Comparison of ENCODE assay signal across 8 mouse cellular contexts in the genomic region with DNA sequence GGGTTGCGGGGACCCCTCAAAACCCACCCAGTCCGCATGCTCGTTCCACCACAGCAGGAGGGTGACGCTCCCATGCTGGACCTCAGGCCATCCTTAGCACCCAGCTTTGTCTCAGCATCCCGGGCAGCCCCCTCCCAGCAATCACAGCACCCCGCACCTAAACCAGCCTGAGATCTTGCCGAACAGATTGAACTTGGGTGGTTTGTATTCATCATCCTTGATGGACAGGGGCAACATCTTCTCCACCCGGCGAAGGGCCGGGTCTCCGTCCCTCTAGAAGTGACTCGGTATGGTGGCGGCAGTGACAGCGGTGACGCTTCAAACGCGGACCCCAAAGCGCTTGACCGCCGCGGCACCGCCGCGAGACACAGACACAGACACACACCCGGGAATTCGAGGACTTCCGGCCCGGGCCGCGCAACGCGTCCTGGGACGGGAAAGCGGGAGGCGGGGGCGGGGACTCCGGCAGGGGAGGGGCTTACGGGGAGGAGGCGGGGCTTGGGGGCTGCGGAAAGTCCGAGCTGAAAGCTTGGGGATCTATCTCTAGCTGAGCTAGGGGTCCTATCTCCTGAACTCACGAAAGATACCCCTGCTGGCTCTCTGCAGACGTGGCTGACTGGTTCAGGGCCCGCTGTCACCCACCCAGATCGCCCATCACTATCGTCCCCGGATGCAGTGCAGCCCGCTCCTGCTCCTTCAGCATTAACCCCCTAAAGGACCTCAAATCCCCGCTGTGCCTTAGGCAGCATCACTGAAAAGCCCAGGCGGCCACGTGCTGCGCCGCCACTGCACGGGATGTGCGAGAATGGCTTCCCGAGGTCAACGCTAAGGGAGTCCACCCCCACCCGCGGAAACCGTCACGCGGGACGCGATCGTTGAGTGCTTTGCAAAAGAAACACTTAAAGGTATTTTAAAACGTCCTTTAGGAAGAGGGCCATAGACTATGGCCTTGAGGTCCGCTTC. TPM values are rescaled to one million over a fixed set of nuclear protein-coding genes. Genes with fewer than 3 reads are reported as not detected.
A peak's percentile ranks its signal among the peaks of the same experiment; 100 is the strongest.
DNase-seq lines count a peak whose midpoint lies in the region; ATAC-seq and TF ChIP-seq lines count a peak whose summit lies in the region.

Gene Slc30a7 (minus strand): TSS at position 429 of the 963 bp plus-strand sequence.
Gene Extl2 (plus strand): TSS at position 485 of the 963 bp plus-strand sequence.

- peak; percentile 60 for ATAC-seq in common myeloid progenitor, adult 5-6 weeks (replicated peaks; ENCODE audit: low read depth, poor library complexity, severe bottlenecking)
- ATAC-seq in hindbrain, postnatal 0 days: peak; percentile 93

- H3K36me3 ChIP-seq in hindbrain, postnatal 0 days (ENCODE audit: insufficient read depth, low read length): no peaks in the 10 kb centered on the region
- H3K36me3 ChIP-seq in megakaryocyte, embryonic 14.5 days (replicated peaks; ENCODE audit: low read length): peaks cover 40% of the 10 kb centered on the region

- H3K4me3 ChIP-seq in gastrocnemius, adult 2 months: peak within 1 kb of the TSS; percentile 99
- peak within 1 kb of the TSS; percentile 89 for H3K4me3 ChIP-seq in hindbrain, postnatal 0 days (ENCODE audit: low read length)
- H3K4me3 ChIP-seq in megakaryocyte, embryonic 14.5 days (replicated peaks): peak within 1 kb of the TSS; percentile 94

- peak within 1 kb of the TSS; percentile 93 for H3K27ac ChIP-seq in gastrocnemius, adult 2 months
- peak within 1 kb of the TSS; percentile 90 for H3K27ac ChIP-seq in hindbrain, postnatal 0 days

- H3K4me2 ChIP-seq in hindbrain, postnatal 0 days (ENCODE audit: low read depth, low read length): peak within 1 kb of the TSS; percentile 95

- DNase-seq in adipocyte (ENCODE audit: low spot score): peak; percentile 89
- peak; percentile 92 for DNase-seq in gastrocnemius, adult 2 months
- peak; percentile 94 for DNase-seq in hindbrain, postnatal 0 days (ENCODE audit: low spot score)
- peak; percentile 68 to 79 for DNase-seq in left cerebral cortex, adult 9 months (ENCODE audit: low spot score in 2 of 2)
- DNase-seq in right cerebral cortex, adult 2 months (ENCODE audit: low spot score in 2 of 2): peak; percentile 75 to 84
- peak; percentile 52 for DNase-seq in urinary bladder, postnatal 10 days (ENCODE audit: low spot score)

- peaks cover 13% of the 10 kb centered on the region; the same call in 1 of the 2 replicates for H3K4me1 ChIP-seq in hindbrain, postnatal 0 days (ENCODE audit: insufficient read depth, low read length)
- peaks cover 55% of the 10 kb centered on the region for H3K4me1 ChIP-seq in megakaryocyte, embryonic 14.5 days

- WGBS in hindbrain, postnatal 0 days: under 1% methylated on average over 63 of the region's 67 CpGs

- H3K9ac ChIP-seq in hindbrain, postnatal 0 days (replicated peaks; ENCODE audit: low read length): peak within 1 kb of the TSS; percentile 87

- no peak for TF ChIP-seq CTCF in gastrocnemius, adult 2 months (IDR thresholded peaks at IDR 0.05)
- TF ChIP-seq CTCF in hindbrain, postnatal 0 days (IDR thresholded peaks at IDR 0.05; ENCODE audit: low read depth): no peak

- no peaks in the 10 kb centered on the region for H3K9me3 ChIP-seq in hindbrain, postnatal 0 days (ENCODE audit: low read length)
- no peaks in the 10 kb centered on the region for H3K9me3 ChIP-seq in megakaryocyte, embryonic 14.5 days

- H3K27me3 ChIP-seq in hindbrain, postnatal 0 days (ENCODE audit: insufficient read depth, low read length): no peaks in the 10 kb centered on the region
- no peaks in the 10 kb centered on the region for H3K27me3 ChIP-seq in megakaryocyte, embryonic 14.5 days (replicated peaks)

- intact Hi-C loops in gastrocnemius, adult 2 months (cut with DNase I): no loop called here

RNA-seq across cellular contexts. Expression of gene Slc30a7, which starts in this region (rescaled TPM):
- 39.8 and 81.2 TPM in 2 replicates for total RNA-seq in common myeloid progenitor, adult 5-6 weeks (2017)
- total RNA-seq in gastrocnemius, adult 2 months (2021): 1 to 10 TPM; 4.8 to 5.5 TPM
- total RNA-seq in hindbrain, postnatal 0 days (2014; rRNA removed): 20.4 and 21.8 TPM in 2 replicates
- polyA plus RNA-seq in hindbrain, postnatal 0 days (2015; fragmentation: Nextera tagmentation; extraction: Ambion mirVana): 10.1 and 12.6 TPM in 2 replicates
- 1.1 and 1.3 TPM in 2 replicates for polyA plus RNA-seq in megakaryocyte, embryonic 14.5 days (2012; ENCODE audit: insufficient read depth, low replicate concordance)

RNA-seq across cellular contexts. Expression of gene Extl2, which starts in this region (rescaled TPM):
- 8.3 and 9.3 TPM in 2 replicates for total RNA-seq in common myeloid progenitor, adult 5-6 weeks (2017)
- total RNA-seq in gastrocnemius, adult 2 months (2021): 10 to 100 TPM in 1 of 2 experiments, 1 to 10 TPM in 1; 8.7 to 11.6 TPM
- total RNA-seq in hindbrain, postnatal 0 days (2014; rRNA removed): 41.2 and 44.0 TPM in 2 replicates
- 44.8 and 47.0 TPM in 2 replicates for polyA plus RNA-seq in hindbrain, postnatal 0 days (2015; fragmentation: Nextera tagmentation; extraction: Ambion mirVana)
- polyA plus RNA-seq in megakaryocyte, embryonic 14.5 days (2012; ENCODE audit: insufficient read depth, low replicate concordance): 3.2 and 12.2 TPM in 2 replicates

Comparison
In these comparisons a context has a peak if more than half of its experiments do, and no peak if none do; other contexts are left out.
1. Peak in every context shown above with its lines: DNase-seq, ATAC-seq, H3K4me3 ChIP-seq and H3K27ac ChIP-seq.